Mouse (Mus musculus): Measurements from ENCODE around the gene 2310050C09Rik. TPM values are rescaled to one million over a fixed set of nuclear protein-coding genes. Genes with fewer than 3 reads are reported as not detected.

Gene 2310050C09Rik
- not detected for polyA plus RNA-seq (2014; fragmentation: Illumina TruSeq; extraction: RNeasy Lipid Tissue Mini Kit (QIAGEN cat#74804); ENCODE audit: low read depth, low replicate concordance)

GRCm38 (mm10) chr3:92870116-92870515 is at the start of gene 2310050C09Rik:
Gene 2310050C09Rik, minus strand, starts transcription at chr3:92870216.

GRCm38 (mm10) chr3:92851186-92851585 is 18.8 kb downstream of the 2310050C09Rik start, which contains the start of gene Lce1l:
Gene Lce1l, minus strand, starts transcription at chr3:92851286.

GRCm38 (mm10) chr3:92827108-92827507 is 42.9 kb downstream of the 2310050C09Rik start, which contains the start of gene Kprp:
Gene Kprp, minus strand, starts transcription at chr3:92827247.

Other genes starting within 250 kb of the 2310050C09Rik start
- gene Lce6a, start 248.6 kb downstream of the 2310050C09Rik start, polyA plus RNA-seq (2014; fragmentation: Illumina TruSeq; extraction: RNeasy Lipid Tissue Mini Kit (QIAGEN cat#74804); ENCODE audit: low read depth, low replicate concordance) = not detected
- gene Lce1a1, start 221.9 kb downstream of the 2310050C09Rik start, polyA plus RNA-seq (2014; fragmentation: Illumina TruSeq; extraction: RNeasy Lipid Tissue Mini Kit (QIAGEN cat#74804); ENCODE audit: low read depth, low replicate concordance) = not detected
- not detected for gene Lce1b, start 213.3 kb downstream of the 2310050C09Rik start, polyA plus RNA-seq (2014; fragmentation: Illumina TruSeq; extraction: RNeasy Lipid Tissue Mini Kit (QIAGEN cat#74804); ENCODE audit: low read depth, low replicate concordance)
- not detected for gene Lce1a2, start 199.9 kb downstream of the 2310050C09Rik start, polyA plus RNA-seq (2014; fragmentation: Illumina TruSeq; extraction: RNeasy Lipid Tissue Mini Kit (QIAGEN cat#74804); ENCODE audit: low read depth, low replicate concordance)
- not detected for gene Lce1c, start 191.0 kb downstream of the 2310050C09Rik start, polyA plus RNA-seq (2014; fragmentation: Illumina TruSeq; extraction: RNeasy Lipid Tissue Mini Kit (QIAGEN cat#74804); ENCODE audit: low read depth, low replicate concordance)
- not detected for gene Lce1d, start 183.0 kb downstream of the 2310050C09Rik start, polyA plus RNA-seq (2014; fragmentation: Illumina TruSeq; extraction: RNeasy Lipid Tissue Mini Kit (QIAGEN cat#74804); ENCODE audit: low read depth, low replicate concordance)
- not detected for gene Lce1e, start 161.1 kb downstream of the 2310050C09Rik start, polyA plus RNA-seq (2014; fragmentation: Illumina TruSeq; extraction: RNeasy Lipid Tissue Mini Kit (QIAGEN cat#74804); ENCODE audit: low read depth, low replicate concordance)
- not detected for gene Lce1f, start 149.9 kb downstream of the 2310050C09Rik start, polyA plus RNA-seq (2014; fragmentation: Illumina TruSeq; extraction: RNeasy Lipid Tissue Mini Kit (QIAGEN cat#74804); ENCODE audit: low read depth, low replicate concordance)
- gene Gm38119, start 131.1 kb downstream of the 2310050C09Rik start, polyA plus RNA-seq (2014; fragmentation: Illumina TruSeq; extraction: RNeasy Lipid Tissue Mini Kit (QIAGEN cat#74804); ENCODE audit: low read depth, low replicate concordance) = not detected
- gene Lce1g, start 117.9 kb downstream of the 2310050C09Rik start, polyA plus RNA-seq (2014; fragmentation: Illumina TruSeq; extraction: RNeasy Lipid Tissue Mini Kit (QIAGEN cat#74804); ENCODE audit: low read depth, low replicate concordance) = not detected
- not detected for gene Lce1h, start 105.2 kb downstream of the 2310050C09Rik start, polyA plus RNA-seq (2014; fragmentation: Illumina TruSeq; extraction: RNeasy Lipid Tissue Mini Kit (QIAGEN cat#74804); ENCODE audit: low read depth, low replicate concordance)
- not detected for gene Lce1i, start 91.3 kb downstream of the 2310050C09Rik start, polyA plus RNA-seq (2014; fragmentation: Illumina TruSeq; extraction: RNeasy Lipid Tissue Mini Kit (QIAGEN cat#74804); ENCODE audit: low read depth, low replicate concordance)
- not detected for gene Lce1j, start 79.7 kb downstream of the 2310050C09Rik start, polyA plus RNA-seq (2014; fragmentation: Illumina TruSeq; extraction: RNeasy Lipid Tissue Mini Kit (QIAGEN cat#74804); ENCODE audit: low read depth, low replicate concordance)
- not detected for gene Lce1k, start 62.3 kb downstream of the 2310050C09Rik start, polyA plus RNA-seq (2014; fragmentation: Illumina TruSeq; extraction: RNeasy Lipid Tissue Mini Kit (QIAGEN cat#74804); ENCODE audit: low read depth, low replicate concordance)
- gene Kprp, start 43.0 kb downstream of the 2310050C09Rik start, polyA plus RNA-seq (2014; fragmentation: Illumina TruSeq; extraction: RNeasy Lipid Tissue Mini Kit (QIAGEN cat#74804); ENCODE audit: low read depth, low replicate concordance) = not detected
- gene Lce1l, start 18.9 kb downstream of the 2310050C09Rik start, polyA plus RNA-seq (2014; fragmentation: Illumina TruSeq; extraction: RNeasy Lipid Tissue Mini Kit (QIAGEN cat#74804); ENCODE audit: low read depth, low replicate concordance) = not detected
- not detected for gene Lce3a, start 56.0 kb upstream of the 2310050C09Rik start, polyA plus RNA-seq (2014; fragmentation: Illumina TruSeq; extraction: RNeasy Lipid Tissue Mini Kit (QIAGEN cat#74804); ENCODE audit: low read depth, low replicate concordance)
- gene Lce3b, start 62.8 kb upstream of the 2310050C09Rik start, polyA plus RNA-seq (2014; fragmentation: Illumina TruSeq; extraction: RNeasy Lipid Tissue Mini Kit (QIAGEN cat#74804); ENCODE audit: low read depth, low replicate concordance) = not detected
- not detected for gene Lce3c, start 74.3 kb upstream of the 2310050C09Rik start, polyA plus RNA-seq (2014; fragmentation: Illumina TruSeq; extraction: RNeasy Lipid Tissue Mini Kit (QIAGEN cat#74804); ENCODE audit: low read depth, low replicate concordance)
- not detected for gene Lce3d, start 87.2 kb upstream of the 2310050C09Rik start, polyA plus RNA-seq (2014; fragmentation: Illumina TruSeq; extraction: RNeasy Lipid Tissue Mini Kit (QIAGEN cat#74804); ENCODE audit: low read depth, low replicate concordance)
- gene Lce3e, start 96.8 kb upstream of the 2310050C09Rik start, polyA plus RNA-seq (2014; fragmentation: Illumina TruSeq; extraction: RNeasy Lipid Tissue Mini Kit (QIAGEN cat#74804); ENCODE audit: low read depth, low replicate concordance) = not detected
- gene Lce3f, start 122.0 kb upstream of the 2310050C09Rik start, polyA plus RNA-seq (2014; fragmentation: Illumina TruSeq; extraction: RNeasy Lipid Tissue Mini Kit (QIAGEN cat#74804); ENCODE audit: low read depth, low replicate concordance) = not detected
- gene Crct1, start 145.5 kb upstream of the 2310050C09Rik start, polyA plus RNA-seq (2014; fragmentation: Illumina TruSeq; extraction: RNeasy Lipid Tissue Mini Kit (QIAGEN cat#74804); ENCODE audit: low read depth, low replicate concordance) = not detected
- gene Lce1m, start 148.8 kb upstream of the 2310050C09Rik start, polyA plus RNA-seq (2014; fragmentation: Illumina TruSeq; extraction: RNeasy Lipid Tissue Mini Kit (QIAGEN cat#74804); ENCODE audit: low read depth, low replicate concordance) = not detected
- gene Gm4858, start 198.6 kb upstream of the 2310050C09Rik start, polyA plus RNA-seq (2014; fragmentation: Illumina TruSeq; extraction: RNeasy Lipid Tissue Mini Kit (QIAGEN cat#74804); ENCODE audit: low read depth, low replicate concordance) = not detected